Mouse (Mus musculus) cerebellum, adult 2 months (tissue): ENCODE measurements at regions not wholly inside any gene's neighbourhood (a gene's known extent, or its start where the extent isn't known, plus 50 kb on each side); places are given as distances from the start of the nearest gene placed in this dataset.

Source experiments
- DNase-seq, 2 experiments: peaks; one replicate each; pipeline ENCODE4 v3.0.0; 2021
- H3K27ac ChIP-seq: fragments of 200-500 bp; 2 replicates; pipeline ENCODE4 v1.5.1; 2012; ENCODE audit warnings: low read length, control low read depth, inconsistent platforms; ENCODE audit not compliant: insufficient read depth
- H3K27me3 ChIP-seq: fragments of 200-500 bp; 2 replicates; pipeline ENCODE4 v1.6.1; 2012; ENCODE audit warnings: inconsistent platforms, mild to moderate bottlenecking, low read length, moderate library complexity; ENCODE audit not compliant: control insufficient read depth, insufficient read depth
- H3K4me1 ChIP-seq: fragments of 200-500 bp; 2 replicates; pipeline ENCODE4 v1.6.1; 2011; ENCODE audit warnings: low read length; ENCODE audit not compliant: control insufficient read depth, insufficient read depth
- H3K4me3 ChIP-seq: fragments of 200-500 bp; replicated peaks from 2 replicates; pipeline ENCODE3; 2011; ENCODE audit warnings: mild to moderate bottlenecking, low read depth, low read length, control low read depth; ENCODE audit not compliant: insufficient read depth
- CTCF ChIP-seq: fragments of 200-500 bp; IDR thresholded peaks from 2 replicates; pipeline ENCODE4 v1.5.1; 2011; ENCODE audit warnings: low read depth, mild to moderate bottlenecking, control low read depth, low read length, moderate library complexity, borderline replicate concordance; ENCODE audit not compliant: insufficient read depth
- POLR2A ChIP-seq: fragments of 200-500 bp; IDR thresholded peaks from 2 replicates; pipeline ENCODE4 v1.6.1; 2011; ENCODE audit warnings: low read length, control low read depth, borderline replicate concordance; ENCODE audit not compliant: insufficient read depth
- WGBS: fragments of 180-500 bp; shearing (Covaris S2); methylation state at CpG from one replicate; pipeline ENCODE4 v1.1.7; 2018; 5-methylcytosine and 5-hydroxymethylcytosine counted together

- no peak for DNase-seq
- H3K4me3 ChIP-seq, result no peak overlapping the region
- 4% methylated on average over 1 of the region's 1 CpGs for WGBS
- TF ChIP-seq POLR2A, result no peak
- TF ChIP-seq CTCF, result no peak
- peaks cover 5% of the 10 kb centered on the region; the same call in 1 of the 2 replicates for H3K27me3 ChIP-seq
- no peaks in the 10 kb centered on the region; the same call in 1 of the 2 replicates for H3K4me1 ChIP-seq
- no peak overlapping the region for H3K27ac ChIP-seq
Observed at GRCm38 (mm10) chr7:70283836-70284235, 82.7 kb downstream of the Nr2f2 start.

GRCm38 (mm10) chr7:70283166-70283565, 83.4 kb downstream of the Nr2f2 start:
- Histone ChIP-seq H3K4me3 (no peak overlapping the region), H3K27ac (no peak overlapping the region), H3K27me3 (peaks cover 5% of the 10 kb centered on the region; the same call in 1 of the 2 replicates), H3K4me1 (no peaks in the 10 kb centered on the region; the same call in 1 of the 2 replicates)
- no peak for DNase-seq
- 16% methylated on average over 4 of the region's 4 CpGs for WGBS
- TF ChIP-seq POLR2A, result no peak
- no peak for TF ChIP-seq CTCF

GRCm38 (mm10) chr7:70281891-70282515, 84.5 kb downstream of the Nr2f2 start:
- H3K4me3 ChIP-seq, result no peak overlapping the region
- H3K4me1 ChIP-seq, result no peaks in the 10 kb centered on the region
- no peak for TF ChIP-seq POLR2A
- no peak for TF ChIP-seq CTCF
- DNase-seq, result no peak
- WGBS, result 9% methylated on average over 11 of the region's 11 CpGs
- peaks cover 5% of the 10 kb centered on the region; the same call in 1 of the 2 replicates for H3K27me3 ChIP-seq
- H3K27ac ChIP-seq, result no peak overlapping the region

GRCm38 (mm10) chr7:70281381-70281750, 85.2 kb downstream of the Nr2f2 start:
- TF ChIP-seq CTCF (no peak), POLR2A (no peak)
- WGBS, result 7% methylated on average over 22 of the region's 22 CpGs
- no peak overlapping the region for H3K4me3 ChIP-seq
- no peak for DNase-seq
- H3K27ac ChIP-seq, result no peak overlapping the region
- H3K4me1 ChIP-seq, result no peaks in the 10 kb centered on the region
- H3K27me3 ChIP-seq, result peaks cover 5% of the 10 kb centered on the region; the same call in 1 of the 2 replicates

- TF ChIP-seq POLR2A (no peak), CTCF (no peak)
- DNase-seq, result no peak
- 4% methylated on average over 42 of the region's 42 CpGs for WGBS
- Histone ChIP-seq H3K27ac (no peak overlapping the region), H3K4me1 (no peaks in the 10 kb centered on the region), H3K4me3 (no peak overlapping the region), H3K27me3 (peaks cover 5% of the 10 kb centered on the region; the same call in 1 of the 2 replicates)
Observed at GRCm38 (mm10) chr7:70280643-70281380, 85.7 kb downstream of the Nr2f2 start.

GRCm38 (mm10) chr7:70279927-70280642, 86.5 kb downstream of the Nr2f2 start:
- Histone ChIP-seq H3K4me3 (no peak overlapping the region), H3K27ac (no peak overlapping the region), H3K4me1 (no peaks in the 10 kb centered on the region), H3K27me3 (peaks cover 3% of the 10 kb centered on the region; the same call in 1 of the 2 replicates)
- DNase-seq, result no peak
- TF ChIP-seq CTCF (no peak), POLR2A (no peak)
- WGBS, result 3% methylated on average over 31 of the region's 31 CpGs

- Histone ChIP-seq H3K27me3 (peaks cover 3% of the 10 kb centered on the region; the same call in 1 of the 2 replicates), H3K4me3 (no peak overlapping the region), H3K4me1 (no peaks in the 10 kb centered on the region), H3K27ac (no peak overlapping the region)
- DNase-seq, result no peak
- 21% methylated on average over 3 of the region's 3 CpGs for WGBS
- TF ChIP-seq POLR2A, result no peak
- no peak for TF ChIP-seq CTCF
Observed at GRCm38 (mm10) chr7:70279101-70279500, 87.4 kb downstream of the Nr2f2 start.
